ENCODE assay signal across 8 mouse cellular contexts in the genomic region with DNA sequence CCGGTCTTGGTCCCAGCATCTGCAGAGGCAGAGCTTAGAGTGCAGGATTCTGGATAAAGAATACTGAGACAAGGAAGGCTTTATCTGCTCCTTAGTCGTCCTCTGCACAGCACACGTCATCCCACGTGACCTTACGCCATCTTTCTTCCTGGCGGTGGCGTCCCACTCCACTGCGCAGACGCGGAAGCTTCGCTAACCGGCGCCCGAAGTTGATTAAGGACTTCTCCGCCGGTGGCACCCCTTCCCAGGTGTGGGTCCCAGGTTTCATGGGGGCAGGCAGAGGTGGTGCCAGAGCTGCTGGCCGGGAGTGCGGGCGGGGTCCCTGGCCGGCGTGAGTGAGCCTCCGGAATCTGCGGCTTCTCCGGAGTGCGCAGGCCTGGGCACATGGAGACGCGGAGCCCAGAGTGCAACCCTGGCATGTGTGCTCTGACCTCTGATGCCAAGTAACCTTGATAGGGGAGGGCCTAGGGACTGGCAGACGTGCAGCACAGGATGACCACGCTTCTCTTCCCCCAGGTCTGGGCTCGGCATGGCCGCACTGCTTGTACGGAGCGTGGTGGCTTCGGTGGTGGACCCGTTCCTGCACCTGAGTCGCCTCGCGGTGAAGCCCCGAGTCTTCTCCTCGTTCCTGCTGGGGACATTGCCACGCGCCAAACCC. TPM values are rescaled to one million over a fixed set of nuclear protein-coding genes. Genes with fewer than 3 reads are reported as not detected.
DNase-seq lines count a peak whose midpoint lies in the region; ATAC-seq and TF ChIP-seq lines count a peak whose summit lies in the region.

No protein-coding gene starts in this region.

- peaks cover 5 to 46% of the 10 kb centered on the region in 2 experiments for H3K4me1 ChIP-seq in CH12.LX (ENCODE audit: control insufficient read depth in 1 of 2, insufficient read depth in 2 of 2)
- H3K4me1 ChIP-seq in forebrain, embryonic 12.5 days = peaks cover 24% of the 10 kb centered on the region
- peaks cover 46% of the 10 kb centered on the region for H3K4me1 ChIP-seq in heart, postnatal 0 days (ENCODE audit: control insufficient read depth, insufficient read depth)
- H3K4me1 ChIP-seq in liver, postnatal 0 days (ENCODE audit: insufficient read depth) = peaks cover 16% of the 10 kb centered on the region
- H3K4me1 ChIP-seq in neural tube, embryonic 14.5 days (ENCODE audit: control insufficient read depth, insufficient read depth, low read length) = no peaks in the 10 kb centered on the region; the same call in 1 of the 2 replicates

- H3K27me3 ChIP-seq in CH12.LX (replicated peaks) = no peaks in the 10 kb centered on the region
- H3K27me3 ChIP-seq in forebrain, embryonic 12.5 days = no peaks in the 10 kb centered on the region
- no peaks in the 10 kb centered on the region for H3K27me3 ChIP-seq in heart, postnatal 0 days (ENCODE audit: control insufficient read depth, insufficient read depth, low read length)
- no peaks in the 10 kb centered on the region for H3K27me3 ChIP-seq in liver, postnatal 0 days (ENCODE audit: insufficient read depth, low read length)
- no peaks in the 10 kb centered on the region; the same call in 1 of the 2 replicates for H3K27me3 ChIP-seq in neural tube, embryonic 14.5 days (ENCODE audit: control insufficient read depth, insufficient read depth, low read length)

- H3K27ac ChIP-seq in CH12.LX (ENCODE audit: insufficient read depth, low read depth) = no peak overlapping the region
- peak overlapping the region; percentile 56 for H3K27ac ChIP-seq in forebrain, embryonic 12.5 days
- peak overlapping the region; percentile 95 for H3K27ac ChIP-seq in heart, postnatal 0 days (ENCODE audit: low read depth)
- peak overlapping the region; percentile 64 for H3K27ac ChIP-seq in liver, postnatal 0 days (ENCODE audit: low read depth)
- peak overlapping the region; percentile 77 for H3K27ac ChIP-seq in neural tube, embryonic 14.5 days (ENCODE audit: low read depth, low read length)

- peaks cover 11% of the 10 kb centered on the region for H3K79me2 ChIP-seq in CH12.LX (replicated peaks; ENCODE audit: control insufficient read depth, extremely low read depth, insufficient read depth, poor library complexity, severe bottlenecking)

- DNase-seq in CH12.LX (ENCODE audit: extremely low read depth) = peak; percentile 87
- DNase-seq in c-Kit-positive CD71-positive TER-119-negative erythroid progenitor cells, embryonic 14.5 days (ENCODE audit: low read depth) = peak; percentile 88
- peak; percentile 94 for DNase-seq in heart, postnatal 0 days (ENCODE audit: low spot score)
- peak; percentile 74 for DNase-seq in large intestine, adult 2 months (ENCODE audit: low read depth, low spot score)
- DNase-seq in liver, postnatal 0 days = peak; percentile 89
- DNase-seq in testis, postnatal 10 days (ENCODE audit: low spot score) = peak; percentile 93

- in situ Hi-C loops in CH12.LX (cut with MboI; ENCODE audit: low pct_ligation_motif_present, low pct_unique_long_range_greater_than_20kb, low sequenced_read_pairs) = no loop called here

- under 1% methylated on average over 42 of the region's 42 CpGs for WGBS in forebrain, embryonic 12.5 days
- WGBS in heart, postnatal 0 days = under 1% methylated on average over 40 of the region's 42 CpGs
- under 1% methylated on average over 42 of the region's 42 CpGs for WGBS in large intestine, adult 2 months
- 1% methylated on average over 41 of the region's 42 CpGs for WGBS in liver, postnatal 0 days (ENCODE audit: insufficient replicate concordance)
- under 1% methylated on average over 42 of the region's 42 CpGs for WGBS in neural tube, embryonic 14.5 days

- peak overlapping the region; percentile 81 to 93 (median 91) for H3K4me3 ChIP-seq in CH12.LX (replicated peaks in 1 of 3; ENCODE audit: low read depth in 2 of 3, low read length in 2 of 3, poor library complexity in 1 of 3)
- H3K4me3 ChIP-seq in forebrain, embryonic 12.5 days (replicated peaks) = peak overlapping the region; percentile 84
- H3K4me3 ChIP-seq in heart, postnatal 0 days (ENCODE audit: low read depth, low read length) = peak overlapping the region; percentile 70
- H3K4me3 ChIP-seq in liver, postnatal 0 days (ENCODE audit: low read depth, low read length) = peak overlapping the region; percentile 65
- H3K4me3 ChIP-seq in neural tube, embryonic 14.5 days (ENCODE audit: low read depth, low read length) = peak overlapping the region; percentile 89

- peak; percentile 91 for ATAC-seq in forebrain, embryonic 12.5 days (ENCODE audit: low FRiP score)
- ATAC-seq in heart, postnatal 0 days (ENCODE audit: insufficient read depth, low read depth) = peak; percentile 88
- ATAC-seq in liver, postnatal 0 days = peak; percentile 80
- ATAC-seq in neural tube, embryonic 14.5 days (ENCODE audit: low read depth) = peak; percentile 93

- no peaks in the 10 kb centered on the region for H3K9me3 ChIP-seq in CH12.LX (replicated peaks; ENCODE audit: low read length)
- no peaks in the 10 kb centered on the region for H3K9me3 ChIP-seq in forebrain, embryonic 12.5 days
- no peaks in the 10 kb centered on the region for H3K9me3 ChIP-seq in heart, postnatal 0 days (replicated peaks; ENCODE audit: control insufficient read depth, low read length)
- H3K9me3 ChIP-seq in liver, postnatal 0 days (ENCODE audit: low read length) = no peaks in the 10 kb centered on the region
- H3K9me3 ChIP-seq in neural tube, embryonic 14.5 days (ENCODE audit: control insufficient read depth, low read length) = no peaks in the 10 kb centered on the region

- peaks cover 12 to 30% of the 10 kb centered on the region in 2 experiments for H3K36me3 ChIP-seq in CH12.LX (replicated peaks in 1 of 2; ENCODE audit: control insufficient read depth in 1 of 2, insufficient read depth in 1 of 2, low read length in 1 of 2)
- peaks cover 6% of the 10 kb centered on the region for H3K36me3 ChIP-seq in forebrain, embryonic 12.5 days (replicated peaks)
- peaks cover 11% of the 10 kb centered on the region for H3K36me3 ChIP-seq in heart, postnatal 0 days (replicated peaks; ENCODE audit: control insufficient read depth, insufficient read depth, low read length)
- peaks cover 2% of the 10 kb centered on the region for H3K36me3 ChIP-seq in liver, postnatal 0 days (replicated peaks; ENCODE audit: insufficient read depth, low read length)
- no peaks in the 10 kb centered on the region for H3K36me3 ChIP-seq in neural tube, embryonic 14.5 days (ENCODE audit: control insufficient read depth, insufficient read depth, low read length)

- H3K9ac ChIP-seq in CH12.LX (ENCODE audit: insufficient read depth, low read depth) = peak overlapping the region; percentile 58
- peak overlapping the region; percentile 85 for H3K9ac ChIP-seq in forebrain, embryonic 12.5 days
- peak overlapping the region; percentile 83 for H3K9ac ChIP-seq in heart, postnatal 0 days (replicated peaks; ENCODE audit: low read depth, low read length)
- peak overlapping the region; percentile 88 for H3K9ac ChIP-seq in liver, postnatal 0 days (replicated peaks)
- peak overlapping the region; percentile 77 for H3K9ac ChIP-seq in neural tube, embryonic 14.5 days (replicated peaks; ENCODE audit: low read depth, low read length)

- peak overlapping the region; percentile 86 for H3K4me2 ChIP-seq in CH12.LX (ENCODE audit: insufficient read depth, low read depth, poor library complexity, severe bottlenecking)
- peak overlapping the region; percentile 96 for H3K4me2 ChIP-seq in forebrain, embryonic 12.5 days
- H3K4me2 ChIP-seq in heart, postnatal 0 days (ENCODE audit: low read depth, low read length) = peak overlapping the region; percentile 73
- peak overlapping the region; percentile 89 for H3K4me2 ChIP-seq in liver, postnatal 0 days (ENCODE audit: low read depth, low read length)
- H3K4me2 ChIP-seq in neural tube, embryonic 14.5 days (ENCODE audit: low read depth, low read length) = peak overlapping the region; percentile 87

- no peak for TF ChIP-seq CTCF in CH12.LX (conservative IDR thresholded peaks at IDR 0.05 in 1 of 2, IDR thresholded peaks at IDR 0.05 in 1 of 2; ENCODE audit: low read depth in 2 of 2, low read length in 2 of 2)
- no peak for TF ChIP-seq CTCF in heart, postnatal 0 days (IDR thresholded peaks at IDR 0.05; ENCODE audit: low read depth)
- no peak for TF ChIP-seq CTCF in liver, postnatal 0 days (IDR thresholded peaks at IDR 0.05; ENCODE audit: low read depth)

- TF ChIP-seq EP300 in CH12.LX (IDR thresholded peaks at IDR 0.05; ENCODE audit: low read length) = no peak
- TF ChIP-seq EP300 in heart, postnatal 0 days (IDR thresholded peaks at IDR 0.05; ENCODE audit: low read depth) = no peak
- no peak for TF ChIP-seq EP300 in liver, postnatal 0 days (IDR thresholded peaks at IDR 0.05; ENCODE audit: low read depth)

- dilution Hi-C loops in CH12.LX (cut with MboI; ENCODE audit: extremely low pct_ligation_motif_present, extremely low pct_unique_long_range_greater_than_20kb, low sequenced_read_pairs) = no loop called here

- TF ChIP-seq RAD21 in CH12.LX (IDR thresholded peaks at IDR 0.05; ENCODE audit: low read depth, low read length) = no peak

- TF ChIP-seq POLR2A in CH12.LX (IDR thresholded peaks at IDR 0.05; ENCODE audit: low read depth, low read length) = peak; percentile 81

TF ChIP-seq in CH12.LX, 34 proteins besides CTCF, POLR2A, EP300 and RAD21 (continues in another document):
- TF ChIP-seq UBTF (IDR thresholded peaks at IDR 0.05; ENCODE audit: low read depth, low read length) (no peak), NRF1 (IDR thresholded peaks at IDR 0.05; ENCODE audit: low read depth, low read length) (peak; percentile 91)

RNA-seq across cellular contexts. Expression of gene Ndufs6, which starts 2.6 kb away (rescaled TPM):
- total RNA-seq in CH12.LX (2012; rRNA removed) (176 and 182 TPM in 2 replicates), CH12.LX (2014; rRNA removed) (165 and 172 TPM in 2 replicates)
- 190 and 200 TPM in 2 replicates for polyA plus RNA-seq in CH12.LX (2012; ENCODE audit: insufficient read length, low read depth)
- polyA plus RNA-seq in forebrain, embryonic 12.5 days (2016; fragmentation: Nextera tagmentation; extraction: Ambion mirVana) = 302 and 309 TPM in 2 replicates
- 333 and 427 TPM in 2 replicates for total RNA-seq in heart, postnatal 0 days (2014; rRNA removed; ENCODE audit: low replicate concordance)
- polyA plus RNA-seq in heart, postnatal 0 days (2015; fragmentation: Nextera tagmentation; extraction: Ambion mirVana) = 1,466 and 1,522 TPM in 2 replicates
- 101 and 115 TPM in 2 replicates for polyA plus RNA-seq in large intestine, adult 2 months (2012; rRNA removed)
- polyA plus RNA-seq in liver, postnatal 0 days (2015; fragmentation: Nextera tagmentation; extraction: Ambion mirVana) = 291 TPM in 2 replicates
- polyA plus RNA-seq in neural tube, embryonic 14.5 days (2014; fragmentation: Nextera tagmentation; extraction: Ambion mirVana) = 390 and 416 TPM in 2 replicates

RNA-seq across cellular contexts. Expression of gene Mrpl36, which starts 2.7 kb away (rescaled TPM):
- 133 and 151 TPM in 2 replicates for total RNA-seq in CH12.LX (2012; rRNA removed)
- total RNA-seq in CH12.LX (2014; rRNA removed) = 206 and 220 TPM in 2 replicates
- 102 TPM in 2 replicates for polyA plus RNA-seq in CH12.LX (2012; ENCODE audit: insufficient read length, low read depth)
- 110 and 115 TPM in 2 replicates for polyA plus RNA-seq in forebrain, embryonic 12.5 days (2016; fragmentation: Nextera tagmentation; extraction: Ambion mirVana)
- 62.9 and 102 TPM in 2 replicates for total RNA-seq in heart, postnatal 0 days (2014; rRNA removed; ENCODE audit: low replicate concordance)
- 130 and 135 TPM in 2 replicates for polyA plus RNA-seq in heart, postnatal 0 days (2015; fragmentation: Nextera tagmentation; extraction: Ambion mirVana)
- polyA plus RNA-seq in large intestine, adult 2 months (2012; rRNA removed) = 109 TPM in 2 replicates
- polyA plus RNA-seq in liver, postnatal 0 days (2015; fragmentation: Nextera tagmentation; extraction: Ambion mirVana) = 88.7 and 90.4 TPM in 2 replicates
- polyA plus RNA-seq in neural tube, embryonic 14.5 days (2014; fragmentation: Nextera tagmentation; extraction: Ambion mirVana) = 78.8 and 91.9 TPM in 2 replicates
